Mouse (Mus musculus): ENCODE data around the gene Map2k7. TPM values are rescaled to one million over a fixed set of nuclear protein-coding genes. Genes with fewer than 3 reads are reported as not detected.
A peak's percentile ranks its signal among the peaks of the same experiment; 100 is the strongest.

Map2k7 gene
- polyA plus RNA-seq, 1 experiment from 2014 or later = 19.8 TPM

GRCm38 (mm10) chr8:4206182-4207015, 32.1 kb upstream of the Map2k7 start:
- 0 out of 2 replicates have a peak, but pooled peaks cover 6% of the 10 kb centered on the region for H3K36me3 ChIP-seq (ENCODE audit: control insufficient read depth, insufficient read depth, low read length)
- H3K4me3 ChIP-seq (replicated peaks; ENCODE audit: low read length) = peak overlapping the region; percentile 12; the same call in 1 of the 2 replicates
- peak overlapping the region; percentile 32 for H3K4me2 ChIP-seq (ENCODE audit: low read depth, low read length)
- 24% methylated on average over 44 of the region's 44 CpGs for WGBS
- peaks cover 10% of the 10 kb centered on the region for H3K4me1 ChIP-seq (ENCODE audit: control insufficient read depth, insufficient read depth, low read length)
- no peak overlapping the region; the same call in 1 of the 2 replicates for H3K27ac ChIP-seq (ENCODE audit: low read length)
- ATAC-seq (ENCODE audit: insufficient read depth, low FRiP score) = peak; percentile 48; the same call in 1 of the 2 replicates
- 0 out of 2 replicates have a peak, but pooled peaks cover 5% of the 10 kb centered on the region for H3K9me3 ChIP-seq (replicated peaks; ENCODE audit: control insufficient read depth, low read length)
- peaks cover 7% of the 10 kb centered on the region; the same call in 1 of the 2 replicates for H3K27me3 ChIP-seq (ENCODE audit: control insufficient read depth, insufficient read depth, low read length)
- H3K9ac ChIP-seq (ENCODE audit: low read length) = peak overlapping the region; percentile 43

GRCm38 (mm10) chr8:4207016-4207350, 31.6 kb upstream of the Map2k7 start:
- Histone ChIP-seq H3K4me2 (ENCODE audit: low read depth, low read length) (no peak overlapping the region), H3K36me3 (ENCODE audit: control insufficient read depth, insufficient read depth, low read length) (0 out of 2 replicates have a peak, but pooled peaks cover 6% of the 10 kb centered on the region)

GRCm38 (mm10) chr8:4211097-4211496, 27.4 kb upstream of the Map2k7 start:
- Histone ChIP-seq H3K36me3 (ENCODE audit: control insufficient read depth, insufficient read depth, low read length) (0 out of 2 replicates have a peak, but pooled peaks cover 6% of the 10 kb centered on the region), H3K4me3 (replicated peaks; ENCODE audit: low read length) (no peak overlapping the region), H3K4me2 (ENCODE audit: low read depth, low read length) (no peak overlapping the region), H3K27me3 (ENCODE audit: control insufficient read depth, insufficient read depth, low read length) (0 out of 2 replicates have a peak, but pooled peaks cover 4% of the 10 kb centered on the region), H3K9ac (ENCODE audit: low read length) (no peak overlapping the region), H3K9me3 (replicated peaks; ENCODE audit: control insufficient read depth, low read length) (0 out of 2 replicates have a peak, but pooled peaks cover 5% of the 10 kb centered on the region), H3K4me1 (ENCODE audit: control insufficient read depth, insufficient read depth, low read length) (peaks cover 24% of the 10 kb centered on the region), H3K27ac (ENCODE audit: low read length) (no peak overlapping the region)
- 75% methylated on average over 6 of the region's 6 CpGs for WGBS
- ATAC-seq (ENCODE audit: insufficient read depth, low FRiP score) = no peak

More at GRCm38 (mm10) chr8:4207016-4207350, 31.6 kb upstream of the Map2k7 start:
- peak; percentile 30; the same call in 1 of the 2 replicates for ATAC-seq (ENCODE audit: insufficient read depth, low FRiP score)
- 54% methylated on average over 2 of the region's 2 CpGs for WGBS
- no peak overlapping the region; the same call in 1 of the 2 replicates for H3K27ac ChIP-seq (ENCODE audit: low read length)
- no peak overlapping the region for H3K9ac ChIP-seq (ENCODE audit: low read length)
- H3K4me1 ChIP-seq (ENCODE audit: control insufficient read depth, insufficient read depth, low read length) = peaks cover 10% of the 10 kb centered on the region
- H3K9me3 ChIP-seq (replicated peaks; ENCODE audit: control insufficient read depth, low read length) = 0 out of 2 replicates have a peak, but pooled peaks cover 5% of the 10 kb centered on the region
- H3K27me3 ChIP-seq (ENCODE audit: control insufficient read depth, insufficient read depth, low read length) = peaks cover 7% of the 10 kb centered on the region; the same call in 1 of the 2 replicates
- 0 out of 2 replicates have a peak overlapping the region, but pooled peaks have one; percentile 12 for H3K4me3 ChIP-seq (replicated peaks; ENCODE audit: low read length)

- WGBS = under 1% methylated on average over 25 of the region's 25 CpGs
- H3K4me2 ChIP-seq (ENCODE audit: low read depth, low read length) = peak overlapping the region; percentile 96
- H3K9me3 ChIP-seq (replicated peaks; ENCODE audit: control insufficient read depth, low read length) = 0 out of 2 replicates have a peak, but pooled peaks cover 5% of the 10 kb centered on the region
- peak overlapping the region; percentile 49 for H3K4me3 ChIP-seq (replicated peaks; ENCODE audit: low read length)
- peak; percentile 8 for ATAC-seq (ENCODE audit: insufficient read depth, low FRiP score)
- H3K36me3 ChIP-seq (ENCODE audit: control insufficient read depth, insufficient read depth, low read length) = 0 out of 2 replicates have a peak, but pooled peaks cover 6% of the 10 kb centered on the region
- peak overlapping the region; percentile 33 for H3K27ac ChIP-seq (ENCODE audit: low read length)
- H3K27me3 ChIP-seq (ENCODE audit: control insufficient read depth, insufficient read depth, low read length) = peaks cover 16% of the 10 kb centered on the region; the same call in 1 of the 2 replicates
- peaks cover 14% of the 10 kb centered on the region for H3K4me1 ChIP-seq (ENCODE audit: control insufficient read depth, insufficient read depth, low read length)
- peak overlapping the region; percentile 71 for H3K9ac ChIP-seq (ENCODE audit: low read length)
These were observed 25.7 kb upstream of the Map2k7 start for GRCm38 (mm10) chr8:4212809-4213209.

GRCm38 (mm10) chr8:4213210-4214005, 25.1 kb upstream of the Map2k7 start:
- peaks cover 20% of the 10 kb centered on the region; the same call in 1 of the 2 replicates for H3K27me3 ChIP-seq (ENCODE audit: control insufficient read depth, insufficient read depth, low read length)
- peak; percentile 81 for ATAC-seq (ENCODE audit: insufficient read depth, low FRiP score)
- 0 out of 2 replicates have a peak, but pooled peaks cover 6% of the 10 kb centered on the region for H3K36me3 ChIP-seq (ENCODE audit: control insufficient read depth, insufficient read depth, low read length)
- H3K9me3 ChIP-seq (replicated peaks; ENCODE audit: control insufficient read depth, low read length) = 0 out of 2 replicates have a peak, but pooled peaks cover 5% of the 10 kb centered on the region
- peaks cover 14% of the 10 kb centered on the region for H3K4me1 ChIP-seq (ENCODE audit: control insufficient read depth, insufficient read depth, low read length)
- H3K4me2 ChIP-seq (ENCODE audit: low read depth, low read length) = peak overlapping the region; percentile 96
- H3K27ac ChIP-seq (ENCODE audit: low read length) = peak overlapping the region; percentile 46
- 5% methylated on average over 18 of the region's 18 CpGs for WGBS
- H3K9ac ChIP-seq (ENCODE audit: low read length) = peak overlapping the region; percentile 71
- H3K4me3 ChIP-seq (replicated peaks; ENCODE audit: low read length) = peak overlapping the region; percentile 49

GRCm38 (mm10) chr8:4214006-4214980, 24.2 kb upstream of the Map2k7 start:
- Histone ChIP-seq H3K27ac (ENCODE audit: low read length) (peak overlapping the region; percentile 46; the same call in 1 of the 2 replicates), H3K36me3 (ENCODE audit: control insufficient read depth, insufficient read depth, low read length) (0 out of 2 replicates have a peak, but pooled peaks cover 6% of the 10 kb centered on the region), H3K9ac (ENCODE audit: low read length) (peak overlapping the region; percentile 59), H3K4me2 (ENCODE audit: low read depth, low read length) (peak overlapping the region; percentile 96), H3K9me3 (replicated peaks; ENCODE audit: control insufficient read depth, low read length) (0 out of 2 replicates have a peak, but pooled peaks cover 3% of the 10 kb centered on the region), H3K4me1 (ENCODE audit: control insufficient read depth, insufficient read depth, low read length) (peaks cover 14% of the 10 kb centered on the region), H3K4me3 (replicated peaks; ENCODE audit: low read length) (peak overlapping the region; percentile 49), H3K27me3 (ENCODE audit: control insufficient read depth, insufficient read depth, low read length) (peaks cover 20% of the 10 kb centered on the region; the same call in 1 of the 2 replicates)
- WGBS = 11% methylated on average over 33 of the region's 33 CpGs
- ATAC-seq (ENCODE audit: insufficient read depth, low FRiP score) = peak; percentile 72

- Histone ChIP-seq H3K27me3 (ENCODE audit: control insufficient read depth, insufficient read depth, low read length) (peaks cover 20% of the 10 kb centered on the region; the same call in 1 of the 2 replicates), H3K36me3 (ENCODE audit: control insufficient read depth, insufficient read depth, low read length) (no peaks in the 10 kb centered on the region), H3K27ac (ENCODE audit: low read length) (no peak overlapping the region), H3K9me3 (replicated peaks; ENCODE audit: control insufficient read depth, low read length) (no peaks in the 10 kb centered on the region), H3K9ac (ENCODE audit: low read length) (peak overlapping the region; percentile 66), H3K4me3 (replicated peaks; ENCODE audit: low read length) (peak overlapping the region; percentile 50), H3K4me2 (ENCODE audit: low read depth, low read length) (peak overlapping the region; percentile 64), H3K4me1 (ENCODE audit: control insufficient read depth, insufficient read depth, low read length) (peaks cover 14% of the 10 kb centered on the region)
- no peak for ATAC-seq (ENCODE audit: insufficient read depth, low FRiP score)
- WGBS = 12% methylated on average over 18 of the region's 18 CpGs
These were observed 22.2 kb upstream of the Map2k7 start for GRCm38 (mm10) chr8:4216296-4216695.
